Mouse (Mus musculus) embryonic stem cell, embryonic (primary cell): ENCODE measurements at regions not wholly inside any gene's neighbourhood (a gene's known extent, or its start where the extent isn't known, plus 50 kb on each side); places are given as distances from the start of the nearest gene placed in this dataset.

Experiments
- CTCF ChIA-PET, 4 experiments: fragments of 300-600 bp in 2 of 4; fragments of 350-600 bp in 2 of 4; sonication (Branson Sonifier 250); formaldehyde crosslinking; loops; one replicate each; lab custom pipeline; 2022; ENCODE audit warnings: inconsistent platforms in 2 of 4; lab: Charles Lee
- POLR2A ChIA-PET, 4 experiments: fragments of 300-600 bp in 2 of 4; fragments of 350-600 bp in 2 of 4; sonication (Branson Sonifier 250); formaldehyde crosslinking; loops; one replicate each; lab custom pipeline; 2022; ENCODE audit warnings: antibody characterized with exemption in 4 of 4, inconsistent platforms in 1 of 4; lab: Charles Lee

GRCm38 (mm10) chr10:51952021-51952420, 70.3 kb upstream of the Vgll2 start:
- CTCF ChIA-PET = interaction anchor here in 2 of 4 experiments (0.6 to 1.1 kb wide), 8 partner anchors 9 to 1113 kb away, joined by 3 to 14 read pairs (median 4); no protein-coding TSS in a partner anchor
- POLR2A ChIA-PET = no interaction called here

- CTCF ChIA-PET = no interaction called here
- POLR2A ChIA-PET = interaction anchor here in 1 of 4 experiments (0.9 kb wide), 1 partner anchor 119 kb away, joined by 3 read pairs; no protein-coding TSS in a partner anchor
Measured at GRCm38 (mm10) chr10:51956493-51956892, 65.8 kb upstream of the Vgll2 start.

GRCm38 (mm10) chr10:51961497-51961896, 60.8 kb upstream of the Vgll2 start:
- ChIA-PET POLR2A (no interaction called here), CTCF (no interaction called here)

GRCm38 (mm10) chr10:51963671-51964070, 58.6 kb upstream of the Vgll2 start:
- ChIA-PET CTCF (no interaction called here), POLR2A (no interaction called here)

- ChIA-PET POLR2A (interaction anchor here in 2 of 4 experiments (0.5 to 1.4 kb wide), 2 partner anchors 9 to 447 kb away, joined by 3 read pairs; partner anchors contain the start of gene Nus1 (in 1 of the 2)), CTCF (no interaction called here)
Measured at GRCm38 (mm10) chr10:51970113-51970512, 52.2 kb upstream of the Vgll2 start.
